Mouse (Mus musculus) CH12.LX (cell line): ENCODE data around the gene Cdh16. TPM values are rescaled to one million over a fixed set of nuclear protein-coding genes. Genes with fewer than 3 reads are reported as not detected.

Experiments
- DNase-seq: peaks from one replicate; pipeline ENCODE4 v3.0.0-alpha.2; 2013; ENCODE audit errors: extremely low read depth
- H3K27ac ChIP-seq: 2 replicates; pipeline ENCODE4 v1.5.1; 2012; ENCODE audit warnings: low read depth, mild to moderate bottlenecking, control low read depth, moderate library complexity; ENCODE audit not compliant: insufficient read depth
- H3K27me3 ChIP-seq: replicated peaks from 2 replicates; pipeline ENCODE3; 2012; ENCODE audit warnings: inconsistent platforms
- H3K36me3 ChIP-seq, 2 experiments: replicated peaks in 1 of 2; 2 replicates each; pipeline versions ENCODE3 to v1.6.1; 2012; ENCODE audit warnings: inconsistent platforms in 1 of 2, low read length in 1 of 2, mild to moderate bottlenecking in 1 of 2, mixed read lengths in 1 of 2, moderate library complexity in 1 of 2; ENCODE audit not compliant: control insufficient read depth in 1 of 2, insufficient read depth in 1 of 2
- H3K4me1 ChIP-seq, 2 experiments: 2 replicates each; pipeline ENCODE4 v1.6.1; 2012; ENCODE audit warnings: inconsistent platforms in 1 of 2, moderate library complexity in 1 of 2; ENCODE audit not compliant: insufficient read depth in 2 of 2, control insufficient read depth in 1 of 2
- H3K4me2 ChIP-seq: 2 replicates; pipeline ENCODE4 v1.6.1; 2012; ENCODE audit warnings: low read depth, mild to moderate bottlenecking, control low read depth; ENCODE audit not compliant: poor library complexity, insufficient read depth, severe bottlenecking
- H3K4me3 ChIP-seq, 3 experiments: fragments of 150-350 bp in 1 of 3; sonication (generic) in 1 of 3; replicated peaks in 1 of 3; 2 replicates each; pipeline versions ENCODE3 to v1.5.1; 2011 to 2012; ENCODE audit warnings: low read depth in 2 of 3, low read length in 2 of 3, mild to moderate bottlenecking in 2 of 3, moderate library complexity in 2 of 3, control low read depth in 1 of 3, improper control_type of control experiment in 1 of 3, inconsistent platforms in 1 of 3, mixed read lengths in 1 of 3; ENCODE audit not compliant: poor library complexity in 1 of 3
- H3K79me2 ChIP-seq: replicated peaks from 2 replicates; pipeline ENCODE4 v1.6.1; 2012; ENCODE audit warnings: mild to moderate bottlenecking, moderate library complexity; ENCODE audit not compliant: control insufficient read depth, poor library complexity, insufficient read depth, severe bottlenecking; ENCODE audit errors: extremely low read depth
- H3K9ac ChIP-seq: 2 replicates; pipeline ENCODE4 v1.6.1; 2012; ENCODE audit warnings: low read depth, mild to moderate bottlenecking, control low read depth, moderate library complexity; ENCODE audit not compliant: insufficient read depth
- H3K9me3 ChIP-seq: replicated peaks from 2 replicates; pipeline ENCODE3; 2012; ENCODE audit warnings: low read length, inconsistent platforms, mixed read lengths
- BHLHE40 ChIP-seq: IDR thresholded peaks from 2 replicates; pipeline ENCODE4 v1.6.1; 2011; ENCODE audit warnings: mild to moderate bottlenecking, low read depth, low read length, improper control_type of control experiment
- CHD2 ChIP-seq: IDR thresholded peaks from 2 replicates; pipeline ENCODE4 v1.6.1; 2011; ENCODE audit warnings: low read length, improper control_type of control experiment
- E2F4 ChIP-seq: IDR thresholded peaks from 2 replicates; pipeline ENCODE4 v1.6.1; 2011; ENCODE audit warnings: low read depth, low read length, improper control_type of control experiment; ENCODE audit not compliant: insufficient replicate concordance
- ELF1 ChIP-seq: IDR thresholded peaks from 2 replicates; pipeline ENCODE4 v1.6.1; 2014; ENCODE audit warnings: low read depth, mild to moderate bottlenecking, inconsistent platforms, low read length, improper control_type of control experiment
- ETS1 ChIP-seq: conservative IDR thresholded peaks from 2 replicates; pipeline ENCODE4 v1.6.1; 2012; ENCODE audit warnings: low read depth, mild to moderate bottlenecking, inconsistent platforms, low read length, improper control_type of control experiment, moderate library complexity
- HCFC1 ChIP-seq: IDR thresholded peaks from 2 replicates; pipeline ENCODE4 v1.6.1; 2012; ENCODE audit warnings: low read depth, mild to moderate bottlenecking, inconsistent platforms, low read length, improper control_type of control experiment
- JUN ChIP-seq: IDR thresholded peaks from 2 replicates; pipeline ENCODE4 v1.6.1; 2011; ENCODE audit warnings: low read depth, mild to moderate bottlenecking, low read length, improper control_type of control experiment, moderate library complexity; ENCODE audit not compliant: insufficient read depth
- KAT2A ChIP-seq: IDR thresholded peaks from 2 replicates; pipeline ENCODE4 v1.6.1; 2012; ENCODE audit warnings: low read length, improper control_type of control experiment, inconsistent platforms; ENCODE audit not compliant: insufficient replicate concordance
- MAFK ChIP-seq: IDR thresholded peaks from 2 replicates; pipeline ENCODE4 v1.6.1; 2011; ENCODE audit warnings: low read length, improper control_type of control experiment; ENCODE audit not compliant: insufficient replicate concordance
- MAX ChIP-seq: IDR thresholded peaks from 2 replicates; pipeline ENCODE4 v1.6.1; 2011; ENCODE audit warnings: low read length, improper control_type of control experiment
- MXI1 ChIP-seq: IDR thresholded peaks from 2 replicates; pipeline ENCODE4 v1.6.1; 2011; ENCODE audit warnings: mild to moderate bottlenecking, low read depth, low read length, improper control_type of control experiment
- MYC ChIP-seq: IDR thresholded peaks from 2 replicates; pipeline ENCODE4 v1.6.1; 2011; ENCODE audit warnings: low read depth, mild to moderate bottlenecking, improper control_type of control experiment, low read length
- PAX5 ChIP-seq: IDR thresholded peaks from 2 replicates; pipeline ENCODE4 v1.6.1; 2012; ENCODE audit warnings: low read length, inconsistent platforms, mixed read lengths
- POLR2A ChIP-seq: IDR thresholded peaks from 2 replicates; pipeline ENCODE4 v1.6.1; 2011; ENCODE audit warnings: low read depth, mild to moderate bottlenecking, improper control_type of control experiment, low read length
- RCOR1 ChIP-seq: conservative IDR thresholded peaks from 2 replicates; pipeline ENCODE4 v1.6.1; 2012; ENCODE audit warnings: low read depth, mild to moderate bottlenecking, inconsistent platforms, low read length, improper control_type of control experiment
- SMC3 ChIP-seq: IDR thresholded peaks from 2 replicates; pipeline ENCODE4 v1.6.1; 2011; ENCODE audit warnings: low read depth, low read length, improper control_type of control experiment
- TCF12 ChIP-seq: IDR thresholded peaks from 2 replicates; pipeline ENCODE4 v1.6.1; 2014; ENCODE audit warnings: low read depth, mild to moderate bottlenecking, inconsistent platforms, low read length, improper control_type of control experiment
- UBTF ChIP-seq: IDR thresholded peaks from 2 replicates; pipeline ENCODE4 v1.6.1; 2012; ENCODE audit warnings: low read depth, mild to moderate bottlenecking, inconsistent platforms, low read length, improper control_type of control experiment, moderate library complexity
- USF1 ChIP-seq: IDR thresholded peaks from 2 replicates; pipeline ENCODE4 v1.6.1; 2014; ENCODE audit warnings: low read depth, mild to moderate bottlenecking, inconsistent platforms, low read length, improper control_type of control experiment
- USF2 ChIP-seq: conservative IDR thresholded peaks from 2 replicates; pipeline ENCODE4 v1.6.1; 2011; ENCODE audit warnings: low read depth, low read length, improper control_type of control experiment
- dilution Hi-C: fragments of 300-500 bp; cut with MboI; formaldehyde crosslinking; loops from 2 replicates; pipeline ENCODE4 v1.14.3; 2020; ENCODE audit warnings: low sequenced_read_pairs; ENCODE audit not compliant: extremely low pct_unique_long_range_greater_than_20kb, extremely low pct_ligation_motif_present
- in situ Hi-C: fragments of 300-500 bp; cut with MboI; formaldehyde crosslinking; loops from 3 replicates; pipeline ENCODE4 v1.14.3; 2019; ENCODE audit warnings: low sequenced_read_pairs, low pct_ligation_motif_present, low pct_unique_long_range_greater_than_20kb, mixed read lengths
- polyA plus RNA-seq: library from polyadenylated mRNA; unstranded; fragments of >175 nt; gene quantifications from 2 replicates; pipeline ENCODE4 v1.2.1, GENCODE M21; 2012; ENCODE audit warnings: low read depth; ENCODE audit not compliant: insufficient read length
- total RNA-seq, 2 experiments: library from RNA; depleted of rRNA; stranded (reverse); fragments of 300-350 nt in 1 of 2; fragments of >200 nt in 1 of 2; gene quantifications; 2 replicates each; pipeline ENCODE4 v1.2.3; 2012 to 2014

Gene Cdh16
- total and polyA plus RNA-seq, 3 experiments: not detected

GRCm38 (mm10) chr8:104595773-104596536 lies 28.2 kb downstream of the Cdh16 start:
- Histone ChIP-seq H3K79me2 (peaks cover 7% of the 10 kb centered on the region; the same call in 1 of the 2 replicates), H3K9me3 (no peaks in the 10 kb centered on the region), H3K27ac (no peak overlapping the region), H3K4me3 (no peak overlapping the region), H3K36me3 (peaks cover 23 to 54% of the 10 kb centered on the region in 2 experiments), H3K4me1 (peaks cover 3 to 27% of the 10 kb centered on the region in 2 experiments; a peak in 2 of 4 replicates), H3K9ac (no peak overlapping the region), H3K27me3 (no peaks in the 10 kb centered on the region), H3K4me2 (no peak overlapping the region)
- dilution Hi-C loops (no loop called here), in situ Hi-C loops (no loop called here)
- TF ChIP-seq MYC (no peak), POLR2A (no peak), MAFK (peak; percentile 29; the same call in 1 of the 2 replicates), RCOR1 (no peak), BHLHE40 (no peak), ELF1 (no peak)
- DNase-seq: no peak

DNA sequence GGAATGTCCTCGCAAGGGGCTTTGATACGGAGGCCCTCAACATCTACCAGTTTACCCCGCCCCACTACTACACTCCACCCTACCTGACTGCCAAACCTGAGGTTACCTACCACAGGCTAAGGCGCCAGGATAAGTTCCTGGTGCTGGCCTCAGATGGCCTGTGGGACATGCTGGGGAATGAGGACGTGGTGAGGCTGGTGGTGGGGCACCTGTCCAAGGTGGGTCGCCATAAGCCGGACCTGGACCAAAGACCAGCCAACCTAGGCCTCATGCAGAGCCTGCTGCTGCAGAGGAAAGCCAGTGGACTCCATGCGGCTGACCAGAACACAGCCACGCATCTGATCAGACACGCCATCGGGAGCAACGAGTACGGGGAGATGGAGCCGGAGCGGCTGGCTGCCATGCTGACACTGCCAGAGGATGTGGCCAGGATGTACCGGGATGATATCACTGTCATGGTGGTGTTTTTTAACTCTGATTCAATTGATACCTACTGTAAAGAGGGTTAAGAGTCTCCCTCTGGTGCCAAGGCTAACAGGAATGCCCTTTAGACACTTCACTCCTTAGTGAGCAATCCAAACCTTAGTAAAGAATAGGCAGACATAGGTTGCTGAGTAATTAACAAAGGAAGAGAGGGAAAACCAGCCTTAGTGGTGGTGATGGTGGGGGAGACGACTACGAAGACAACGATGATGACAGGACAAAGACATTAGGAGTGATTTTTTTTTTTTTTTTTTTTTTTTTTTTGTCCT lies 29.4 kb downstream of the Cdh16 start:
- no peak for DNase-seq
- H3K27me3 ChIP-seq: no peaks in the 10 kb centered on the region
- H3K36me3 ChIP-seq: peaks cover 23 to 54% of the 10 kb centered on the region in 2 experiments
- peaks cover 3 to 33% of the 10 kb centered on the region in 2 experiments; a peak in 2 of 4 replicates for H3K4me1 ChIP-seq
- dilution Hi-C loops (no loop called here), in situ Hi-C loops (no loop called here)
- peaks cover 7% of the 10 kb centered on the region; the same call in 1 of the 2 replicates for H3K79me2 ChIP-seq
- no peak overlapping the region for H3K9ac ChIP-seq
- H3K9me3 ChIP-seq: no peaks in the 10 kb centered on the region
- TF ChIP-seq MXI1 (no peak), TCF12 (no peak), JUN (no peak), RCOR1 (no peak), E2F4 (no peak), HCFC1 (no peak), CHD2 (no peak), USF1 (no peak), ETS1 (no peak), USF2 (no peak), PAX5 (no peak), KAT2A (no peak), POLR2A (no peak), SMC3 (no peak), BHLHE40 (no peak), MAX (no peak), UBTF (no peak)
- no peak overlapping the region for H3K27ac ChIP-seq
- H3K4me3 ChIP-seq: no peak overlapping the region
- H3K4me2 ChIP-seq: no peak overlapping the region
